Mouse (Mus musculus) kidney, embryonic 16.5 days (tissue): ENCODE data around the gene Ifit1bl1. TPM values are rescaled to one million over a fixed set of nuclear protein-coding genes. Genes with fewer than 3 reads are reported as not detected.
"Not testable (repeated sequence)": the region's sequence is repeated elsewhere in the genome, so short reads cannot be mapped to it uniquely, and the experiment has no call there.

ENCODE experiments used
- ATAC-seq: fragments of 200-750 bp; cut with Nextera tagmentation; 2 replicates; pipeline ENCODE4 v1.8.0; 2017; ENCODE audit warnings: moderate TSS enrichment; ENCODE audit not compliant: low FRiP score, low TSS enrichment
- H3K27ac ChIP-seq: fragments of 300-500 bp; sonication (generic); 2 replicates; pipeline ENCODE4 v1.5.1; 2014; ENCODE audit warnings: low read length
- H3K27me3 ChIP-seq: fragments of 300-500 bp; sonication (generic); 2 replicates; pipeline ENCODE4 v1.6.1; 2014; ENCODE audit warnings: low read length, control low read depth, mixed read lengths; ENCODE audit not compliant: insufficient read depth
- H3K36me3 ChIP-seq: fragments of 300-500 bp; sonication (generic); 2 replicates; pipeline ENCODE4 v1.6.1; 2014; ENCODE audit warnings: low read length, control low read depth, mixed read lengths; ENCODE audit not compliant: insufficient read depth
- H3K4me1 ChIP-seq: fragments of 300-500 bp; sonication (generic); 2 replicates; pipeline ENCODE4 v1.6.1; 2014; ENCODE audit warnings: low read length, control low read depth, mixed read lengths; ENCODE audit not compliant: insufficient read depth
- H3K4me2 ChIP-seq: fragments of 300-500 bp; sonication (generic); replicated peaks from 2 replicates; pipeline ENCODE4 v1.6.1; 2014; ENCODE audit warnings: low read depth, low read length
- H3K4me3 ChIP-seq: fragments of 300-500 bp; sonication (generic); 2 replicates; pipeline ENCODE4 v1.5.1; 2014; ENCODE audit warnings: mild to moderate bottlenecking, low read length
- H3K9ac ChIP-seq: fragments of 300-500 bp; sonication (generic); replicated peaks from 2 replicates; pipeline ENCODE4 v1.6.1; 2014; ENCODE audit warnings: low read length
- H3K9me3 ChIP-seq: fragments of 300-500 bp; sonication (generic); 2 replicates; pipeline ENCODE4 v1.6.1; 2016; ENCODE audit warnings: low read length, control low read depth
- WGBS: fragments of 180-500 bp; shearing (Covaris S2); extraction: QIAGEN DNeasy Blood & Tissue Kit; methylation state at CpG from one replicate; pipeline ENCODE4 v1.1.7; 2014; 5-methylcytosine and 5-hydroxymethylcytosine counted together
- polyA plus RNA-seq: library from polyadenylated mRNA; unstranded; fragments of >200 nt; fragmentation: Nextera tagmentation; extraction: Ambion mirVana; gene quantifications from 2 replicates; pipeline ENCODE4 v1.2.1, GENCODE M21; 2015

Gene Ifit1bl1
- polyA plus RNA-seq, 1 experiment from 2014 or later = 0.16 TPM

DNA sequence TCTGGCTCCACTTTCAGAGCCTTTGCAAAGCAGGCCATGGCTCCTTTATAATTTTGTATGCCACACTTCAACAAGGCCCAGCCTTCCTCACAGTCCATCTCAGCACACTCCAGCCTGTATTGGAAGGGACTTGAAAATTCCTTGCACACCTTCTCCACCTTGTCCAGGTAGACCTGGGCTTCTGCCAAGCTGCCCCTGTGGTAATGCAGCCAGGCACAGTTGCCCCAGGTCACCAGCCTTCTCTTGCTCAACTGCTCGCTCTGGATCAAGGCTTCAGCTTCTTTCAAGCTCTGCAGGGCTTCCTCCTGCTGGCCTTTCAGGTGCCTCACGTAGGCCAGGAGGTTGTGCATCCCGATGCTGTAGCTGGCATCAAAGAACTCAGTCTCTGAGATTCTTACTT lies 7.2 kb downstream of the Ifit1bl1 start:
- whole genome bisulfite sequencing = 81% methylated on average over 3 of the region's 3 CpGs
- not testable (repeated sequence) for H3K4me2 ChIP-seq, ATAC-seq

GRCm38 (mm10) chr19:34593456-34593855 lies 8.3 kb downstream of the Ifit1bl1 start:
- Histone ChIP-seq H3K9ac (no peak overlapping the region), H3K4me2 (no peak overlapping the region), H3K36me3 (no peaks in the 10 kb centered on the region), H3K27ac (no peak overlapping the region), H3K4me3 (no peak overlapping the region), H3K4me1 (no peaks in the 10 kb centered on the region), H3K9me3 (no peaks in the 10 kb centered on the region), H3K27me3 (no peaks in the 10 kb centered on the region)
- 87% methylated on average over 2 of the region's 2 CpGs for WGBS
- ATAC-seq = no peak

More for the DNA sequence above, 7.2 kb downstream of the Ifit1bl1 start:
- H3K4me1 ChIP-seq, H3K27me3 ChIP-seq, H3K36me3 ChIP-seq, H3K4me3 ChIP-seq, H3K9ac ChIP-seq, H3K27ac ChIP-seq, H3K9me3 ChIP-seq: not testable (repeated sequence)

DNA sequence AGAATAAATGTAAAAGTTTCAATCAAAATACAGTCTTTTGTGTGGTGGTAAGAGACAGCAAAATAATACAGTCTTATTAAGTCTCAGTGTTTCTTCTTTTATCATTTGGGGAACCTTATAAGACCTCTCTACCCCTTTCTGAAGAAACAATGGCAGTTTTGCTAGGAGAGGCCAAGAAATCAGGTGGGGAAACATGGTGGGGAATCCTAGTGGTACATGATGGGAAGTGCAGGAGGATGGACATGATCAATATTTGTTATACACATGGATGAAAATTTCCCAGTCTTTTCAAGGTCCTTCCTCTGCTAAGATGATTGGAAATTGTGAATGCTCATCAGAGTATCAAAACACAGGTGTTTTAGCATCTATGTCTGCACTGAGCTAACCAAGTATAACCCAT lies 12.8 kb downstream of the Ifit1bl1 start:
- no peak overlapping the region for H3K4me3 ChIP-seq
- H3K4me1 ChIP-seq = no peaks in the 10 kb centered on the region
- no peaks in the 10 kb centered on the region for H3K27me3 ChIP-seq
- no peaks in the 10 kb centered on the region for H3K36me3 ChIP-seq
- no peak overlapping the region for H3K27ac ChIP-seq
- no peaks in the 10 kb centered on the region for H3K9me3 ChIP-seq
- ATAC-seq = no peak
- no peak overlapping the region for H3K4me2 ChIP-seq
- no peak overlapping the region for H3K9ac ChIP-seq

GRCm38 (mm10) chr19:34587898-34588692 lies 13.7 kb downstream of the Ifit1bl1 start:
- not testable (repeated sequence) for ATAC-seq, H3K4me1 ChIP-seq, H3K9ac ChIP-seq, H3K4me3 ChIP-seq, H3K27ac ChIP-seq, H3K27me3 ChIP-seq, H3K4me2 ChIP-seq, H3K9me3 ChIP-seq, H3K36me3 ChIP-seq
- WGBS = 66% methylated on average over 6 of the region's 12 CpGs

DNA sequence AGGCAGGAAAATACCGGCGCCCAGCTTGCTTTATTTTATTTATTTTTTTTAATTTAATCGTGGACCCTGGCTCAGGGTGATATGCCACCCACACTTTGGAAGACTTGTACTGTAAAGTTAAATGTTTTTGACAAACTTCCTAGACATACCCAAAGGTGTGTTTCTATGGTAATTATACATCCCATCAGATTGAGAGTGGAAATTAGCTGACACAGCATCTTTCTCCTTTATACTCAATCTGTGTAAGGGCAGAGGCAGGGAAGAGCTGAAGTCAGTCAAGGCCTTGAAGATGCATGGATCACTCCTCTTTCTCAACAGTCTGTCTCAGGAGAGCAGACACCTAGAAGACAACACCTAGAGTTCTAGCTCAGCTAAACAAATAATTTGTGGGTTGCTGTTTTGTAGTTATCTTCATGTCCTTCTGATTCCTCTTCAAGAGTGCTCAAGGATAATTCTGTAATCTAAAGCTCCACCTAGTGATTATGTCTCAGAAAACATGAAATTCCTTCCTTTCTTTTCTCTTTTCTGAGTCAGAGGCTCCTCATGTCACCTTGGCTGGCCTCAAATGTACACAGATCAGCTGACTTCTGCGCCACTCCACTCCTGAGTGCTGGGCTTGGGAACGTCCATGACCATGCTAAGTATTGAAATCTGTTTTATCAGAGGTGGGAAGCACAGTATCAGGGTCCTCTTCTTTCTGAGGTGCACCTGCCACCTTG lies 15.9 kb downstream of the Ifit1bl1 start:
- not testable (repeated sequence) for H3K4me3 ChIP-seq, H3K27ac ChIP-seq, ATAC-seq, H3K9me3 ChIP-seq, H3K4me1 ChIP-seq, H3K4me2 ChIP-seq, H3K27me3 ChIP-seq, H3K9ac ChIP-seq, H3K36me3 ChIP-seq
- WGBS = 77% methylated on average over 5 of the region's 5 CpGs

DNA sequence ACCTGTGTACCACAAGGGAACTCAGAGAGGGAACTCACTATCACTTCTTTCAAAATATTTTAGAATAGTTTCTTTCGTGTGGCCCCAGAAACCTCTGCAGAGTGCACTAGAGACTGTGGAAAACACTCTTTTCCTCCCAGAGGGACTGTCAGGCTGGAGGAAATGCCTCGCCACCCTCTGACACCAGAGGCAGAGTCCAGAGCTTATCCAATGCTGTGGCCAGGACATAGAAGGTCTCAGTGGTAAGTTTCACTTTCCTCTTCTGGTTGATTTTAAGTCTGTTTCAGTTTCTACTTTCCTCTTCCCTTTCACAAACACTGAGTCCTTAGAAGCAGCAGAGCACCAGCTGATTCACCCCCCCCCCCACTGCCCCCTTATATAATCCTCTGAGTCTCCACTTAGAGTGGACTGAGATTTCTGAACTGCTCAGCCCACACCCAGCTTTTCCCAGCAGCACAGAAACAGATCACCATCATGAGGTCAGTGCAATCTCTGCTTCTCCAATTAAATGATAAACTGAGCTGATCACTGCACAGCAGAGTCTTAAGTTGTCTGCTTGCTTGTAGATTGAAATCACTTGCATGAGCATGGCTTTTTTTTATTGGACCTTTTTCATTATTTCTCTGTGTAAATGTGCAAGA lies 18.5 kb downstream of the Ifit1bl1 start, which contains the start of gene Ifit3:
Ifit3 (plus strand) TSS at position 406 of the 641 bp plus-strand sequence.
- not testable (repeated sequence) for H3K4me1 ChIP-seq, H3K4me2 ChIP-seq, H3K27me3 ChIP-seq, H3K27ac ChIP-seq, H3K9ac ChIP-seq, H3K36me3 ChIP-seq, H3K9me3 ChIP-seq, H3K4me3 ChIP-seq
- ATAC-seq = peak; percentile 57; the same call in 1 of the 2 replicates
- 43% methylated on average over 2 of the region's 2 CpGs for WGBS

- peak; percentile 78 for ATAC-seq
- not testable (repeated sequence) for H3K9me3 ChIP-seq, H3K9ac ChIP-seq, H3K4me2 ChIP-seq, H3K27ac ChIP-seq, H3K27me3 ChIP-seq, H3K36me3 ChIP-seq, H3K4me3 ChIP-seq, H3K4me1 ChIP-seq
- WGBS = 56% methylated on average over 2 of the region's 2 CpGs
Measured at GRCm38 (mm10) chr19:34582696-34583095, 19.1 kb downstream of the Ifit1bl1 start.

DNA sequence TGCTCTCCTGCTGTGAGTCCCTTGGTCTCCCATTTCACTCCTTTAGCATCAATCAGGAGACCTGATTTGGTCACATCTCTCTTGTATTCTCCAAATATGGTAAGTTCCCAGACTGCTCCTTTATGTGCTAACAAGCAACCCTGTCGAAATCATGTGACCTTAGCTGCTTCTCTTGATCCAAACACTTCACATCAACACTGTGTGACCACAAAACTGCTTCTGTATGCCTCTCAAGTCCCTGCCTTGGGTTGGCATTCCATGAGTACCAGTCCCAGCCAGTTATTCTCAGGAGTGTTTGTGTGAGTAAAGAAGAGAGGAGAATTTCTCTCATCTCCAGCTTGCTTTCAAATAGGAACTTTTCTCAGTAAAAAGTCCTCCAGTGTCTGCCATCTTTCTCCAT lies 24.6 kb downstream of the Ifit1bl1 start:
- H3K27me3 ChIP-seq = no peaks in the 10 kb centered on the region
- no peak overlapping the region for H3K27ac ChIP-seq
- 88% methylated on average over 1 of the region's 1 CpGs for WGBS
- H3K4me3 ChIP-seq = no peak overlapping the region
- no peaks in the 10 kb centered on the region; the same call in 1 of the 2 replicates for H3K36me3 ChIP-seq
- H3K4me2 ChIP-seq = no peak overlapping the region
- H3K9me3 ChIP-seq = no peaks in the 10 kb centered on the region
- no peak overlapping the region for H3K9ac ChIP-seq
- no peaks in the 10 kb centered on the region for H3K4me1 ChIP-seq
- ATAC-seq = no peak

DNA sequence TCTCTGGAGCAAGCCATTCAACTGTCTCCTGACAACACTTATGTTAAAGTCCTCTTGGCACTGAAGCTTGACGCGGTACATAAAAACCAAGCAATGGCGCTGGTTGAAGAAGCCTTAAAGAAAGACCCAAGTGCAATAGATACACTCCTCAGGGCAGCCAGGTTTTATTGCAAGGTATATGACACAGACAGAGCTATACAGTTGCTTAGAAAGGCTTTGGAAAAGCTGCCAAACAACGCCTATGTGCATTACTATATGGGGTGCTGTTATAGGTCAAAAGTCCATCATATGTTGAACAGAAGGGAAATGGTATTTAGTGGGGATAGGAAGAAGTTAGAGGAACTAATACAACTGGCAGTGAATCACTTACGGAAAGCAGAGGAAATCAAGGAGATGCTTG lies 28.1 kb downstream of the Ifit1bl1 start:
- no peaks in the 10 kb centered on the region; the same call in 1 of the 2 replicates for H3K36me3 ChIP-seq
- no peaks in the 10 kb centered on the region for H3K27me3 ChIP-seq
- ATAC-seq = no peak
- H3K27ac ChIP-seq = no peak overlapping the region
- no peaks in the 10 kb centered on the region for H3K9me3 ChIP-seq
- no peak overlapping the region for H3K9ac ChIP-seq
- WGBS = 91% methylated on average over 5 of the region's 5 CpGs
- H3K4me1 ChIP-seq = peaks cover 9% of the 10 kb centered on the region
- no peak overlapping the region for H3K4me3 ChIP-seq
- H3K4me2 ChIP-seq = no peak overlapping the region

DNA sequence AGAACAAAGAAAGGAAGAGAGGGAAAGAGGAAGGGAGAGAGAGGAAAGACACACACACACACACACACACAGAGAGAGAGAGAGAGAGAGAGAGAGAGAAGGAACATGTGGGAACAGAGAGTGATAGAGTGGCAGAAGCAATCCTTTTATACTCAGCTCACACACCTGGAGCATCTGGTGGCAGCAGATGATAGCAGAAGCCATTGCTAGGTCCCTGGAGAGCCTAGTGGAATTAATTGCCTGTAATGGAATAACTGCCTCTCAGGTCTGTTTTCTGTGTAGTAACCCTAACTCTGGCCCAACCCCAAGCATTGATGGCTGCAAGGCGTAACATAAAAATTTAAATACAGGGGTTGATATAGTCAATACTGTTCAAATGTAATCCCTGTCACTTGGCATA lies 30.7 kb downstream of the Ifit1bl1 start:
- Histone ChIP-seq H3K4me2 (no peak overlapping the region), H3K4me1 (peaks cover 9% of the 10 kb centered on the region), H3K9me3 (no peaks in the 10 kb centered on the region), H3K36me3 (no peaks in the 10 kb centered on the region; the same call in 1 of the 2 replicates), H3K9ac (no peak overlapping the region), H3K4me3 (no peak overlapping the region), H3K27ac (no peak overlapping the region), H3K27me3 (no peaks in the 10 kb centered on the region)
- ATAC-seq = no peak
- 79% methylated on average over 1 of the region's 1 CpGs for WGBS
